Mouse (Mus musculus) liver, embryonic 14.5 days (tissue): ENCODE results near the gene Adamts12. TPM values are rescaled to one million over a fixed set of nuclear protein-coding genes. Genes with fewer than 3 reads are reported as not detected.

Experiments
- ATAC-seq: fragments of 200-750 bp; cut with Nextera tagmentation; 2 replicates; pipeline ENCODE4 v1.8.0; 2017; ENCODE audit warnings: moderate number of reproducible peaks, mild to moderate bottlenecking, moderate library complexity; ENCODE audit not compliant: insufficient read depth
- DNase-seq, 3 experiments: peaks; one replicate each; pipeline ENCODE4 v3.0.0-alpha.2; 2012 to 2013; ENCODE audit warnings: low read depth in 3 of 3, low spot score in 3 of 3
- H3K27ac ChIP-seq: fragments of 300-500 bp; sonication (generic); 2 replicates; pipeline ENCODE4 v1.5.1; 2014; ENCODE audit warnings: moderate library complexity, mild to moderate bottlenecking, control low read depth, inconsistent platforms
- H3K27me3 ChIP-seq: fragments of 300-500 bp; sonication (generic); 2 replicates; pipeline ENCODE4 v1.6.1; 2014; ENCODE audit warnings: mild to moderate bottlenecking, low read length, moderate library complexity; ENCODE audit not compliant: control insufficient read depth, insufficient read depth
- H3K36me3 ChIP-seq: fragments of 300-500 bp; sonication (generic); replicated peaks from 2 replicates; pipeline ENCODE4 v1.6.1; 2014; ENCODE audit warnings: low read depth; ENCODE audit not compliant: control insufficient read depth, insufficient read depth
- H3K4me1 ChIP-seq, 2 experiments: fragments of 200-500 bp in 1 of 2; fragments of 300-500 bp in 1 of 2; sonication (generic) in 1 of 2; replicated peaks; 2 replicates each; pipeline ENCODE4 v1.6.1; 2012 to 2014; ENCODE audit warnings: antibody characterized with exemption in 1 of 2, inconsistent platforms in 1 of 2, low read length in 1 of 2; ENCODE audit not compliant: control insufficient read depth in 2 of 2, insufficient read depth in 2 of 2
- H3K4me2 ChIP-seq: fragments of 300-500 bp; sonication (generic); 2 replicates; pipeline ENCODE4 v1.6.1; 2014; ENCODE audit warnings: low read depth, mild to moderate bottlenecking, control low read depth, moderate library complexity
- H3K4me3 ChIP-seq, 2 experiments: fragments of 200-500 bp in 1 of 2; fragments of 300-500 bp in 1 of 2; sonication (generic) in 1 of 2; 2 replicates each; pipeline ENCODE4 v1.5.1; 2012 to 2014; ENCODE audit warnings: low read depth in 2 of 2, low read length in 2 of 2, mild to moderate bottlenecking in 2 of 2, control low read depth in 1 of 2, inconsistent platforms in 1 of 2, moderate library complexity in 1 of 2; ENCODE audit not compliant: insufficient read depth in 1 of 2
- H3K9ac ChIP-seq: fragments of 300-500 bp; sonication (generic); replicated peaks from 2 replicates; pipeline ENCODE4 v1.6.1; 2014; ENCODE audit warnings: mild to moderate bottlenecking, control low read depth, moderate library complexity
- H3K9me3 ChIP-seq: fragments of 300-500 bp; sonication (generic); 2 replicates; pipeline ENCODE4 v1.6.1; 2016; ENCODE audit warnings: low read length, mixed read lengths; ENCODE audit not compliant: control insufficient read depth
- CTCF ChIP-seq: IDR thresholded peaks from 2 replicates; pipeline ENCODE4 v1.5.1; 2016; ENCODE audit warnings: antibody characterized with exemption, low read depth, control low read depth
- EP300 ChIP-seq: IDR thresholded peaks from 2 replicates; pipeline ENCODE4 v1.6.1; 2016; ENCODE audit warnings: antibody characterized with exemption, low read depth
- WGBS: fragments of 180-500 bp; shearing (Covaris S2); extraction: QIAGEN DNeasy Blood & Tissue Kit; methylation state at CpG from one replicate; pipeline ENCODE4 v1.1.7; 2014; ENCODE audit not compliant: insufficient replicate concordance; 5-methylcytosine and 5-hydroxymethylcytosine counted together
- polyA plus RNA-seq, 2 experiments: library from polyadenylated mRNA; depleted of rRNA in 1 of 2; stranded (reverse) in 1 of 2; unstranded in 1 of 2; fragments of >200 nt; fragmentation: Nextera tagmentation in 1 of 2; extraction: Ambion mirVana in 1 of 2; gene quantifications; 2 replicates each; pipeline versions ENCODE4 v1.2.1 to v1.2.3; 2012 to 2014

The Adamts12 gene
- polyA plus RNA-seq, 2 experiments = 0.23 to 0.47 TPM

DNA sequence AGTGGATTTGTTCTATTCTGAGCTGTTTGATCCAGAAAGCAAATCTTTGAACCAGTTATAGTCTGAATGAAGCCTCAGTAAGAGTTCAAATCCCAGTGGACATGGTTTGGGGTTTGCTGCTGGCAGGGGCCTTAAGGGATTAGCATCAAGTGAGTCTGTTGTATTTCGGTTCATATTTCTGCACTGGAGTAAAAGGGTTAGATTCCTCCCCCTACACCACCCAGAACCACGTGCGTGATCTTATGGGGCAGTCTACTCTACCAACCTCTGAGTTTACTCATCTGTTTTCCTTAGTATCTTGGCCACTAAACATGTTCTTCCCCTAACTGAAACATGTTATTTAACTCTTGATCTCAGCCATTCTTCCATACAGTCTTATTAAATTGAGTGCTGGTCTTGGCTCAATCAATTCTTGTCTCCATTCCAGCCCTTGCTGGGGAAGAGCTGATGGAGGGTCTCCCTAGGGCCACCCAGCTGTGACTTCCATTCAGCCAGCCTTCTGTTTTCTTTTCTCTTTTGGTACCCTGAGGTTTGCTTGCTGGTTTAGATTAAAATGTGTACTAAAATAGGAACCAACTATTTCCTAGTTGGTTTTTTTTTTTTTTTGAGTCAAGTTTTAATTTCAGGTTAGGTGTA, 11.3 kb downstream of the Adamts12 start:
- WGBS = 60% methylated on average over 3 of the region's 3 CpGs
- TF ChIP-seq EP300 (no peak), CTCF (no peak)
- Histone ChIP-seq H3K4me1 (no peaks in the 10 kb centered on the region), H3K4me2 (no peak overlapping the region), H3K4me3 (no peak overlapping the region), H3K36me3 (no peaks in the 10 kb centered on the region), H3K27me3 (no peaks in the 10 kb centered on the region), H3K9ac (no peak overlapping the region), H3K27ac (no peak overlapping the region), H3K9me3 (no peaks in the 10 kb centered on the region)
- no peak for ATAC-seq
- DNase-seq = no peak

DNA sequence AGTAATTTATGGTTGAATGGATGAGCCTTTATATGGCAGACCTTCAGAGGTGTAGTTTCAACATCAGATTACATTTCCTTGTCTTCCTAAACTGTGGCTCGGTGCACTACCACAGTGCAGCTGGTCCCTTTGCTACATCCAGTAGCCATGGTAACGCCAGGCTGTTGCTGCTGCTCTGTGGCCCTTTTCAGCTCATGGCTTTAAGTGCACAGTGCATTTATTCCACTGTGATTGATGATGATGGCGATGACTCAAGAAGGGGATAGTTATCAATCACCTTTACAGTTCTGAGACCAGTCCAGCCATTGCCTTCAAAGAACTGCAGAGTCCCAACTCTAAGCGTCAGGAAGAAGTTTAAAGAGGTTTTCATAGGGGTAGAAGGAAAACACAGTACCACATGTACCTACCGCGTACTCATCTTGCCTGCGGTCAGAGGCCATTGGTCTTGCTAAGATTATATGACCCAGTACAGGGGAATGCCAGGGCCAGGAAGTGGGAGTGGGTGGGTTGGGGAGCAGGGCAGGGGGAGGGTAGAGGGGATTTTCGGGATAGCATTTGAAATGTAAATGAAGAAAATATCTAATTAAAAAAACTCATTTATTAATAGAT, 18.5 kb downstream of the Adamts12 start:
- no peaks in the 10 kb centered on the region for H3K27me3 ChIP-seq
- H3K9me3 ChIP-seq = no peaks in the 10 kb centered on the region
- H3K9ac ChIP-seq = no peak overlapping the region
- H3K36me3 ChIP-seq = no peaks in the 10 kb centered on the region
- no peak overlapping the region for H3K27ac ChIP-seq
- no peaks in the 10 kb centered on the region for H3K4me1 ChIP-seq
- DNase-seq = no peak
- no peak for ATAC-seq
- WGBS = 65% methylated on average over 8 of the region's 8 CpGs
- no peak overlapping the region for H3K4me3 ChIP-seq
- H3K4me2 ChIP-seq = no peak overlapping the region
- TF ChIP-seq EP300 (no peak), CTCF (no peak)

DNA sequence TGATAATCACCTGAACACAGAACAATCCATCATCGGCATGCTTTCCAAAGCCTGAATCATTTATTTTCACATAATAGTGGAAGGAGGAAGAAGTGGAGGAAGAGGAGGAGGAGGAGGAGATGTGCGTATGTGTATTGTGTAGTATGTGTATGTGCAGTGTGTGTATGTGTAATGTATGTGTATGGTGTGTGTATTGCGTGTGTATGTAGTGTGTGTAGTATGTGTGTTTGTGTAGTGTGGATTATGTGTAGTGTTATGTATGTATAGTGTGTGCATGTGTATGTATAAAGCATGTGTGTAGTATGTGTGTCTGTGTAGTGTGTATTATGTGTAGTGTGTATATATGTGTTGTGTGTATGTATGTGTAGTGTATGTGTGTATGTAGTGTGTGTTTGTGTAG, 19.1 kb downstream of the Adamts12 start:
- H3K27me3 ChIP-seq = no peaks in the 10 kb centered on the region
- H3K4me3 ChIP-seq = no peak overlapping the region
- no peaks in the 10 kb centered on the region for H3K4me1 ChIP-seq
- H3K36me3 ChIP-seq = no peaks in the 10 kb centered on the region
- H3K9ac ChIP-seq = no peak overlapping the region
- no peak overlapping the region for H3K27ac ChIP-seq
- ATAC-seq (no peak), DNase-seq (no peak)
- WGBS = 73% methylated on average over 3 of the region's 3 CpGs
- TF ChIP-seq EP300 (no peak), CTCF (no peak)
- no peak overlapping the region for H3K4me2 ChIP-seq
- H3K9me3 ChIP-seq = no peaks in the 10 kb centered on the region

DNA sequence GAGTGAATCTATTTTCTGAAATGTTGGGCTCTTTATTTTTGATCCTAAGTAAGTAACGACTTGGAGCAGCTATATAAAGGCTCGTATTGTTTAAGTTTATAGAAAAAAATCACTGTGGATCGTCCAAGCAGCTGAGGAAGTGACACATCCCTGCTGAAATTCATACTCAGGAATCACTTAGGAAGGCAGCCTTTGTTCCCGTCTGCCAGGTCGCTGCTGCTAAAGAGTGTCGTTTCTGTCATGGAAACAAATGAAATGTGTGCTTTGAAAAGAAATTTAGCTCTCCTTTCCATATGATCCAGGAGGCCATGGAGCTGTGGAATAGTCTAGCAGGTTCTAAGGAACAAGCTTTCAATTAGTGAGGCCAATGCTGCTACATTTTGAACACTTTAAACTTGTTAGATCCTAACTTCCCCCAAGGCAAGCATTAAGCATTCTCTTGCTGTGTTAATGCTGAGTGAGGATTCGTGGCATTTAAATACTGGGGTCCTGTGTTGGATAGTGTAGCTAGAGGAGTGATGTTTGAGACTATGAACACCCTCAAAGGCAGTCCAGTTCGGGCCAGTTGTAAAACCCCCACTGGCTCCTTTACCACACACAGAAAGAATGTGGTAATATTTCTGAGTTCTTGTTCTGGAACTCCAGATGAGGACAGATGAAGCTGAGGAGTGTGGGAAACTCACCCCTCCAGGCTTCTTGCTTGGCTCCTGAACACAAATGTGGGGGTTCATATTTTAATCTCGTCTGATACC, 19.8 kb downstream of the Adamts12 start:
- H3K9ac ChIP-seq = no peak overlapping the region
- no peak overlapping the region for H3K4me3 ChIP-seq
- ATAC-seq = no peak
- H3K27me3 ChIP-seq = no peaks in the 10 kb centered on the region
- H3K4me2 ChIP-seq = no peak overlapping the region
- no peaks in the 10 kb centered on the region for H3K36me3 ChIP-seq
- DNase-seq = no peak
- no peak for TF ChIP-seq CTCF
- no peak for TF ChIP-seq EP300
- 39% methylated on average over 9 of the region's 9 CpGs for WGBS
- H3K27ac ChIP-seq = no peak overlapping the region
- no peaks in the 10 kb centered on the region for H3K9me3 ChIP-seq
- no peaks in the 10 kb centered on the region for H3K4me1 ChIP-seq

DNA sequence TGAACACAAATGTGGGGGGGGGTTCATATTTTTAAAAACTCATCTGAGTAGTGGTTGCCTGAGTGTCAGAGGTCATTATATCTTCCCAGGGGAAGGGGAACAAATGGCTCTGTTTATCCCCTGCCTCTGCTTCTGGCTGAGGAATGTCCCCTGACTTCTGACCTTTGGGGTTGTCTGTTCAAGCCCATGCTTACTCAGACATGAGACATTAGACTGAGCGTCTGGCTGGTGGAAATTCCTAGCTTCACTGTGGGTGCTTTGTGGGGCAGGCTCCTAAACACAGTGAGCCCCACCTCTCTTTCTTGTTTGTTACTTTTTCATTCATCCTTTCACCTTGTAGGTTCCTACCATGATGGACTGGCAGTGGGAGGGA, 20.4 kb downstream of the Adamts12 start:
- no peak overlapping the region for H3K4me2 ChIP-seq
- no peak overlapping the region for H3K4me3 ChIP-seq
- H3K36me3 ChIP-seq = no peaks in the 10 kb centered on the region
- no peak for DNase-seq
- no peaks in the 10 kb centered on the region for H3K9me3 ChIP-seq
- TF ChIP-seq EP300 (no peak), CTCF (no peak)
- H3K4me1 ChIP-seq = no peaks in the 10 kb centered on the region
- H3K27me3 ChIP-seq = no peaks in the 10 kb centered on the region
- H3K9ac ChIP-seq = no peak overlapping the region
- H3K27ac ChIP-seq = no peak overlapping the region
- 30% methylated on average over 1 of the region's 1 CpGs for WGBS
- no peak for ATAC-seq
